22 mouse cellular contexts compared by ENCODE assay signal in genomic region chr10:116646035-116646434, GRCm38 (mm10).
A peak's percentile ranks its signal among the peaks of the same experiment; 100 is the strongest.
DNase-seq lines count a peak whose midpoint lies in the region; ATAC-seq and TF ChIP-seq lines count a peak whose summit lies in the region.
"Had no signal": no experiment of that assay in that cellular context is flagged by ENCODE, and none has a peak within 500 bp of the region (broad histone marks: within the 10 kb centered on the region; RNA-seq: fewer than 3 reads in every experiment).

No protein-coding gene starts in this region.

- DNase-seq in forebrain, postnatal 0 days: peak; percentile 13
- peak in 1 of 2 experiments; percentile 18 for DNase-seq in layer of hippocampus, adult 2 months (ENCODE audit: low spot score in 2 of 2)
- DNase-seq in layer of hippocampus, postnatal 25 days (ENCODE audit: extremely low spot score in 1 of 2, low spot score in 1 of 2): no peak
- DNase-seq in left cerebral cortex, postnatal 25 days (ENCODE audit: low spot score in 2 of 2): peak; percentile 9 to 45
- DNase-seq in left cerebral cortex, postnatal 4 days: no peak
- no peak for DNase-seq in urinary bladder, postnatal 25 days (ENCODE audit: low spot score)
- DNase-seq: adrenal gland, adult 2 months; adrenal gland, postnatal 14 days; B cell, adult 2 months; gastrocnemius, adult 2 months; gastrocnemius, postnatal 14 days; heart, adult 18-20 months; heart, postnatal 10 days; heart, postnatal 4 days had no signal

- TF ChIP-seq CTCF in forebrain, postnatal 0 days (IDR thresholded peaks at IDR 0.05; ENCODE audit: low read depth): no peak
- TF ChIP-seq CTCF in layer of hippocampus, adult 2 months (conservative IDR thresholded peaks at IDR 0.05): no peak

- no peak overlapping the region for H3K9ac ChIP-seq in forebrain, postnatal 0 days
- H3K9ac ChIP-seq in forebrain, embryonic 13.5 days: no peak overlapping the region
- H3K9ac ChIP-seq: heart, embryonic 12.5 days; heart, embryonic 15.5 days; hindbrain, embryonic 14.5 days had no signal

- no peak overlapping the region for H3K4me3 ChIP-seq in forebrain, postnatal 0 days (ENCODE audit: low read depth, low read length)
- no peak overlapping the region for H3K4me3 ChIP-seq in forebrain, embryonic 13.5 days
- H3K4me3 ChIP-seq in layer of hippocampus, adult 2 months: no peak overlapping the region
- H3K4me3 ChIP-seq: forebrain, embryonic 10.5 days; gastrocnemius, adult 2 months; heart, embryonic 12.5 days; heart, embryonic 15.5 days had no signal

- H3K9me3 ChIP-seq in forebrain, postnatal 0 days (ENCODE audit: low read length): no peaks in the 10 kb centered on the region
- no peaks in the 10 kb centered on the region for H3K9me3 ChIP-seq in forebrain, embryonic 13.5 days (replicated peaks)
- H3K9me3 ChIP-seq: forebrain, embryonic 10.5 days; heart, embryonic 12.5 days; heart, embryonic 15.5 days had no signal

- no peak for ATAC-seq in forebrain, postnatal 0 days
- no peak for ATAC-seq in forebrain, embryonic 13.5 days
- ATAC-seq: forebrain, embryonic 14.5 days; hindbrain, postnatal 0 days; inflammation-experienced regulatory T-cells, adult 6 months had no signal

- no peaks in the 10 kb centered on the region for H3K36me3 ChIP-seq in forebrain, postnatal 0 days (ENCODE audit: insufficient read depth)
- no peaks in the 10 kb centered on the region for H3K36me3 ChIP-seq in forebrain, embryonic 13.5 days (ENCODE audit: poor library complexity, severe bottlenecking)
- H3K36me3 ChIP-seq: forebrain, embryonic 10.5 days; heart, embryonic 12.5 days; heart, embryonic 15.5 days had no signal

- H3K4me1 ChIP-seq in forebrain, postnatal 0 days (ENCODE audit: insufficient read depth): no peaks in the 10 kb centered on the region
- H3K4me1 ChIP-seq in forebrain, embryonic 13.5 days: 0 out of 2 replicates have a peak, but pooled peaks cover 13% of the 10 kb centered on the region
- H3K4me1 ChIP-seq: heart, embryonic 12.5 days; heart, embryonic 15.5 days had no signal

- no peak overlapping the region for H3K27ac ChIP-seq in forebrain, postnatal 0 days (ENCODE audit: low read depth, low read length)
- no peak overlapping the region; the same call in 1 of the 2 replicates for H3K27ac ChIP-seq in forebrain, embryonic 13.5 days
- 0 out of 2 replicates have a peak overlapping the region, but pooled peaks have one; percentile 23 for H3K27ac ChIP-seq in layer of hippocampus, adult 2 months
- H3K27ac ChIP-seq: forebrain, embryonic 10.5 days; gastrocnemius, adult 2 months; heart, embryonic 15.5 days; hindbrain, embryonic 14.5 days; hindbrain, postnatal 0 days had no signal

- no peaks in the 10 kb centered on the region for H3K27me3 ChIP-seq in forebrain, postnatal 0 days (ENCODE audit: insufficient read depth, low read length)
- no peaks in the 10 kb centered on the region for H3K27me3 ChIP-seq in forebrain, embryonic 13.5 days
- H3K27me3 ChIP-seq: heart, embryonic 12.5 days; heart, embryonic 15.5 days had no signal

- WGBS in forebrain, postnatal 0 days: 47% methylated on average over 7 of the region's 7 CpGs
- 54% methylated on average over 7 of the region's 7 CpGs for WGBS in forebrain, embryonic 13.5 days

- intact Hi-C loops in left cerebral cortex, postnatal 25 days (cut with DNase I): no loop called here
- intact Hi-C loops in left cerebral cortex, postnatal 4 days (cut with DNase I): no loop called here

- H3K4me2 ChIP-seq in forebrain, postnatal 0 days (ENCODE audit: low read depth): no peak overlapping the region
- H3K4me2 ChIP-seq in forebrain, embryonic 13.5 days: no peak overlapping the region
- H3K4me2 ChIP-seq: heart, embryonic 12.5 days; heart, embryonic 15.5 days; hindbrain, embryonic 14.5 days had no signal

Comparison
In these comparisons a context has a peak if more than half of its experiments do, and no peak if none do; other contexts are left out.
1. DNase-seq: peak in forebrain, postnatal 0 days (single experiment) and left cerebral cortex, postnatal 25 days (2 of 2); none in layer of hippocampus, postnatal 25 days (0 of 2), left cerebral cortex, postnatal 4 days (single experiment) and urinary bladder, postnatal 25 days (single experiment).